Mouse (Mus musculus): ENCODE measurements around the gene Tbccd1. TPM values are rescaled to one million over a fixed set of nuclear protein-coding genes. Genes with fewer than 3 reads are reported as not detected.

The Tbccd1 gene
- polyA plus RNA-seq (2015; fragmentation: Nextera tagmentation; extraction: Ambion mirVana), result 30.4 and 33.5 TPM in 2 replicates

DNA sequence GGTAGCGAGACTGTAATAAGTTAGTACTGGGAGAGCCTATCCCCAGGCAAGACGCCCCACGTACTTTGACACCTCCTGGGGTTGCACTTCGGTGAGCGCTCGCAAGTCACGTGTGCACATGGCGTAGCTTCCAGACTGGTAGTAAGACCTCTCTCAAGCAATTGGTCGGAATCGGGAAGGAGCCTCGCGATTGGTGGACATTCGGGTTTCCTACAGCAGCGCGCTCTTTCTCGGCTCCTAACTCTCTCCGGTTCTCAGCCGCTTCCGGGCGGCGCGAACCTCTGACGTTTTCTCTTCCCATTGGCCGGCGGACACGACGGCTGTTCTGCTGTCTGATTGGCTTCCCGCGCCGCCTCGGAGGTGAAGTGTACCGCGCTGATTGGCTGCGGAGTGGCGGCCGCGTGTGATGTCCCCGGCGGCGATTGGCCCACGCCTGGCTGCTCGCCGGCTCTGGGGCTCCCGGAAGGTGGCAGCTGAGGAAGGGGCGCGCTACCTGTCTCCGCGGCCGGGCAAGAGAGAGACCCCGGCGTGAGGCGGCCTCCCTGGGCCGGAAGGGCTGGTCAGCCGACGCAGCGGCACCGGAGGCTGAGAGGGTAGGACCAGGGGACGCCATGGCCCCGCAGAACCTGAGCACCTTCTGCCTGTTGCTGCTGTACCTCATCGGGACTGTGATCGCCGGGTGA, at the start of gene Tbccd1, which contains the start of gene Dnajb11:
TSS of gene Tbccd1 (minus strand) at position 239 of the 683 bp plus-strand sequence.
TSS of gene Dnajb11 (plus strand) at position 415 of the 683 bp plus-strand sequence.
- Histone ChIP-seq H3K4me3 (peak within 1 kb of the TSS; percentile 99), H3K27ac (peak within 1 kb of the TSS; percentile 75), H3K9me3 (no peaks in the 10 kb centered on the region), H3K36me3 (peaks cover 5% of the 10 kb centered on the region), H3K27me3 (no peaks in the 10 kb centered on the region), H3K4me2 (peak within 1 kb of the TSS; percentile 88), H3K4me1 (peaks cover 13% of the 10 kb centered on the region), H3K9ac (peak within 1 kb of the TSS; percentile 93)
- peak; percentile 98 for ATAC-seq (ENCODE audit: insufficient number of reproducible peaks, insufficient read depth, low FRiP score, low TSS enrichment, low read depth)
- WGBS, result under 1% methylated on average over 61 of the region's 62 CpGs

GRCm38 (mm10) chr16:22901326-22901725, 43.9 kb upstream of the Tbccd1 start:
- H3K27ac ChIP-seq, result no peak overlapping the region
- H3K27me3 ChIP-seq, result no peaks in the 10 kb centered on the region
- H3K4me3 ChIP-seq, result no peak overlapping the region
- no peaks in the 10 kb centered on the region for H3K4me1 ChIP-seq
- no peak overlapping the region for H3K4me2 ChIP-seq
- no peak for ATAC-seq (ENCODE audit: insufficient number of reproducible peaks, insufficient read depth, low FRiP score, low TSS enrichment, low read depth)
- H3K9me3 ChIP-seq, result no peaks in the 10 kb centered on the region
- 80% methylated on average over 3 of the region's 3 CpGs for WGBS
- H3K9ac ChIP-seq, result no peak overlapping the region
- no peaks in the 10 kb centered on the region for H3K36me3 ChIP-seq

DNA sequence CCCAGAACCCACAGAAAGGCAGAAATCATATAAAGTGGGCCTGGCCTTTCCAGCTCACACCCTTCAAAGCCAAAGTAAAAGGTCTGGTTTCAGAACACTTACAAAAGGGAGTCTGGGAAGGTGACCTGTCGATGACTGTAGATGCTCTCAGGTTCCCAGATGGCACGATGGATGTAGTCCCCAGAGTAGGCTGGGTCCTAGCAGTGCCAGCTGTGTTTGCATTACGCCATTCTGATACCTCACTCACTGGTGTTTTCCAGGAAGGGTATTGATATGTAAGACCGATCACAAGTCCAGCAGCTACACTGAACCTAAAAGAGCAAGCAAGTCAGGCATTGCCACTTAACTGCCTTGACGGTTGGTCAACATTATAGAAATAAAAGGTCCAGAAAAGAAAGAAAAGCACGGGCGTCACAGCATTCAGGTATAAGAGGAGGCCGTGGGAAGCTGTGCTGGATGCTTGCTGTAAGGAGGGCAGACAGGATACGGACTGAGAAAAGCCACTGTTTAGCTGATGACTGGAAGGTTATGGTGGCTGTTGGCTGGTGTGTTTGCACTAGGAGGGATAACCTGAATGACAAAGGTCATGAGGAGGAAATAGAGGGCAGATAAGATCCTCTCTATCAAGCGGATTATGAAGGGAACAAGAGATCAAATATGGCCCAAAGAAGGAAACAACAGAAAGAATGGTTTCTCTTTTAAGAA, 42.5 kb upstream of the Tbccd1 start:
- Histone ChIP-seq H3K36me3 (no peaks in the 10 kb centered on the region), H3K4me1 (no peaks in the 10 kb centered on the region), H3K9me3 (no peaks in the 10 kb centered on the region), H3K9ac (no peak overlapping the region), H3K27ac (no peak overlapping the region), H3K27me3 (no peaks in the 10 kb centered on the region), H3K4me2 (no peak overlapping the region), H3K4me3 (no peak overlapping the region)
- 81% methylated on average over 10 of the region's 10 CpGs for WGBS
- no peak for ATAC-seq (ENCODE audit: insufficient number of reproducible peaks, insufficient read depth, low FRiP score, low TSS enrichment, low read depth)

GRCm38 (mm10) chr16:22899346-22899745, 41.9 kb upstream of the Tbccd1 start:
- Histone ChIP-seq H3K27me3 (no peaks in the 10 kb centered on the region), H3K4me2 (no peak overlapping the region), H3K4me1 (no peaks in the 10 kb centered on the region), H3K36me3 (no peaks in the 10 kb centered on the region), H3K9me3 (no peaks in the 10 kb centered on the region), H3K27ac (no peak overlapping the region), H3K9ac (no peak overlapping the region), H3K4me3 (no peak overlapping the region)
- ATAC-seq (ENCODE audit: insufficient number of reproducible peaks, insufficient read depth, low FRiP score, low TSS enrichment, low read depth), result no peak
- 57% methylated on average over 5 of the region's 5 CpGs for WGBS

DNA sequence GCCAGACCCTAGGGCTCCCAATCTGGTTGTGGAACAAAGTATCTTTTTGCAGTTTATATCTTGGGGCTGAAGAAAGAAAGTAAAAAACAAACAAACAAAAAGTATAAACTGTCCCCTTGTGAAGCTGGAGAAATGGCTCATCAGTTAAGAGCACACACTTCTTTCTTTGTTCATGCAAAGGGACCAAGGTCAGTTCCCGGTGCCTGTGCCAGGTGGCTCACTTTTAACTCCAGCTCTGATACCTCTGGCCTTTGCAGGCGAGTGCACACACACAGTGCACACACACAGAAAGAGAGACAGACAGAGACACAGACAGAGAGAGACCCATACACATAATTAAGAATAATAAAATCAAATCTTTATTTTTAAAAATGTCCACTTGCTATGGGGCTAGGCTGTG, 39.1 kb upstream of the Tbccd1 start:
- WGBS, result 68% methylated on average over 2 of the region's 2 CpGs
- H3K4me1 ChIP-seq, result no peaks in the 10 kb centered on the region
- H3K27me3 ChIP-seq, result no peaks in the 10 kb centered on the region
- H3K9me3 ChIP-seq, result no peaks in the 10 kb centered on the region
- H3K36me3 ChIP-seq, result no peaks in the 10 kb centered on the region
- no peak overlapping the region for H3K27ac ChIP-seq
- H3K9ac ChIP-seq, result no peak overlapping the region
- no peak for ATAC-seq (ENCODE audit: insufficient number of reproducible peaks, insufficient read depth, low FRiP score, low TSS enrichment, low read depth)
- H3K4me2 ChIP-seq, result no peak overlapping the region
- H3K4me3 ChIP-seq, result no peak overlapping the region

DNA sequence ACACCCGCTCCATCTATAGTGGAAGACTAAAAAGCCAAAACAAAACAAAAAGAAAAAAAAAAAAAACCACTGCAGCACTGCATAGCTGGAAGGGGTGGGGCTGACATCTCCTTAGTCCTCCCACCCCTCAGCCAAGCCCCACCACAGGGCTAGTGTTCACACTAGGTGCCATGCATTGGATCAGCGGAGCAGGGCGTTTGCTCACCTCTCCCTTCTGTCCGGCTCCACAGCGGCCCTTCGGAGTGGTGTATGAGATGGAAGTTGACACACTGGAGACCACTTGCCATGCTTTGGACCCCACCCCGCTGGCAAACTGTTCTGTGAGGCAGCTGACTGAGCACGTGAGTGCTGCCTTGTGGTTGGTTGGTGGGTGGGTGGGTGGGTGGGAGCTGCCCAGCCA, 36.6 kb upstream of the Tbccd1 start:
- no peaks in the 10 kb centered on the region for H3K9me3 ChIP-seq
- H3K36me3 ChIP-seq, result no peaks in the 10 kb centered on the region
- no peak overlapping the region for H3K9ac ChIP-seq
- no peak overlapping the region for H3K4me2 ChIP-seq
- no peak overlapping the region for H3K4me3 ChIP-seq
- no peaks in the 10 kb centered on the region for H3K4me1 ChIP-seq
- no peak overlapping the region for H3K27ac ChIP-seq
- no peak for ATAC-seq (ENCODE audit: insufficient number of reproducible peaks, insufficient read depth, low FRiP score, low TSS enrichment, low read depth)
- no peaks in the 10 kb centered on the region for H3K27me3 ChIP-seq
- 73% methylated on average over 8 of the region's 8 CpGs for WGBS

GRCm38 (mm10) chr16:22891733-22892154, 34.3 kb upstream of the Tbccd1 start:
- ATAC-seq (ENCODE audit: insufficient number of reproducible peaks, insufficient read depth, low FRiP score, low TSS enrichment, low read depth), result no peak
- Histone ChIP-seq H3K27ac (no peak overlapping the region), H3K9ac (no peak overlapping the region), H3K4me1 (no peaks in the 10 kb centered on the region), H3K4me2 (no peak overlapping the region), H3K27me3 (no peaks in the 10 kb centered on the region), H3K4me3 (no peak overlapping the region), H3K36me3 (no peaks in the 10 kb centered on the region), H3K9me3 (no peaks in the 10 kb centered on the region)
- 93% methylated on average over 8 of the region's 8 CpGs for WGBS

GRCm38 (mm10) chr16:22890683-22891510, 33.4 kb upstream of the Tbccd1 start, which contains the start of gene Ahsg:
TSS of gene Ahsg (plus strand) at chr16:22891277.
- Histone ChIP-seq H3K4me3 (no peak within 1 kb of the TSS), H3K36me3 (no peaks in the 10 kb centered on the region), H3K4me1 (no peaks in the 10 kb centered on the region), H3K9me3 (no peaks in the 10 kb centered on the region), H3K4me2 (no peak within 1 kb of the TSS), H3K9ac (no peak within 1 kb of the TSS), H3K27me3 (no peaks in the 10 kb centered on the region), H3K27ac (no peak within 1 kb of the TSS)
- 75% methylated on average over 11 of the region's 11 CpGs for WGBS
- ATAC-seq (ENCODE audit: insufficient number of reproducible peaks, insufficient read depth, low FRiP score, low TSS enrichment, low read depth), result no peak

- Histone ChIP-seq H3K27me3 (no peaks in the 10 kb centered on the region), H3K27ac (no peak overlapping the region), H3K9ac (no peak overlapping the region), H3K4me2 (no peak overlapping the region), H3K9me3 (no peaks in the 10 kb centered on the region), H3K36me3 (no peaks in the 10 kb centered on the region), H3K4me1 (no peaks in the 10 kb centered on the region), H3K4me3 (no peak overlapping the region)
- WGBS, result 85% methylated on average over 8 of the region's 8 CpGs
- no peak for ATAC-seq (ENCODE audit: insufficient number of reproducible peaks, insufficient read depth, low FRiP score, low TSS enrichment, low read depth)
Measured at GRCm38 (mm10) chr16:22889716-22890115, 32.2 kb upstream of the Tbccd1 start.

DNA sequence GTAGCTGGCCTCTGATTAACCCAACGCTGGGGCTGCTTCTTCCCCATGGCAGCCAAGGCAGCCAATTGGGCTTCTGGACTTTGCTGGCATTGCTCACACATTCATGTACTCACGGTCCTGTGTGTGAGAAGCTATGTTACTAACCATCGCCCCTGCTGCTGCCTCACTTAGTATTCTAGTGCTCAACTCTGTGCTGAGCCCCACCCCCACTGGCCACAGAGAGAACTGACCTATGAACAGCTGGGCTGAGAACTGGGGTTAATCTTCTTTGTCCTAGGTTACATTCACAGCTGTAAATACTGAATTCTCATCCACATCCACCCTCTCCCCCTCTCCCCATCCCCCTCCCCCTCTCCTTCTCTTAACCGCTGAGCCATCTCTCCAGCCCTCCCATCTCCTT, 31.4 kb upstream of the Tbccd1 start:
- H3K27ac ChIP-seq, result no peak overlapping the region
- H3K4me1 ChIP-seq, result no peaks in the 10 kb centered on the region
- no peaks in the 10 kb centered on the region for H3K9me3 ChIP-seq
- H3K27me3 ChIP-seq, result no peaks in the 10 kb centered on the region
- no peak overlapping the region for H3K9ac ChIP-seq
- H3K4me2 ChIP-seq, result no peak overlapping the region
- no peak overlapping the region for H3K4me3 ChIP-seq
- 68% methylated on average over 4 of the region's 4 CpGs for WGBS
- no peaks in the 10 kb centered on the region for H3K36me3 ChIP-seq
- no peak for ATAC-seq (ENCODE audit: insufficient number of reproducible peaks, insufficient read depth, low FRiP score, low TSS enrichment, low read depth)

- H3K9ac ChIP-seq, result no peak overlapping the region
- H3K4me3 ChIP-seq, result no peak overlapping the region
- no peaks in the 10 kb centered on the region for H3K36me3 ChIP-seq
- H3K4me1 ChIP-seq, result peaks cover 4% of the 10 kb centered on the region; the same call in 1 of the 2 replicates
- no peak overlapping the region for H3K4me2 ChIP-seq
- no peak for ATAC-seq (ENCODE audit: insufficient number of reproducible peaks, insufficient read depth, low FRiP score, low TSS enrichment, low read depth)
- WGBS, result 81% methylated on average over 3 of the region's 3 CpGs
- no peak overlapping the region for H3K27ac ChIP-seq
- peaks cover 6% of the 10 kb centered on the region for H3K27me3 ChIP-seq
- H3K9me3 ChIP-seq, result no peaks in the 10 kb centered on the region
Measured at GRCm38 (mm10) chr16:22886726-22887125, 29.3 kb upstream of the Tbccd1 start.
